Mouse (Mus musculus): ENCODE results near the gene Actn3.

- TF ChIP-seq EP300 (IDR thresholded peaks at IDR 0.05; ENCODE audit: low read depth) (no peak), CTCF (IDR thresholded peaks at IDR 0.05; ENCODE audit: low read depth) (no peak)
Measured at GRCm38 (mm10) chr19:4837049-4837448, 40.7 kb downstream of the Actn3 start.
